Mouse (Mus musculus): ENCODE results near the gene Slc16a12.

- TF ChIP-seq CTCF (IDR thresholded peaks at IDR 0.05; ENCODE audit: low read depth) (no peak), EP300 (IDR thresholded peaks at IDR 0.05; ENCODE audit: low read depth) (no peak)
Measured at GRCm38 (mm10) chr19:34678428-34678827, 68.7 kb downstream of the Slc16a12 start.

All from heart, postnatal 0 days (tissue).